Mouse (Mus musculus) erythroblast, embryonic 14.5 days (primary cell): ENCODE results near the gene Dpep1.

Source experiments
- GATA1 ChIP-seq: IDR thresholded peaks from 2 replicates; pipeline ENCODE4 v1.6.1; 2012; ENCODE audit warnings: low read length, inconsistent platforms, mixed read lengths
- TAL1 ChIP-seq: IDR thresholded peaks from 3 replicates; pipeline ENCODE4 v1.6.1; 2012; ENCODE audit warnings: low read length, inconsistent platforms, mixed read lengths

- no peak for TF ChIP-seq GATA1
- no peak for TF ChIP-seq TAL1
Observed at GRCm38 (mm10) chr8:123146390-123146789, 39.7 kb upstream of the Dpep1 start.
